Mouse (Mus musculus) lung, postnatal 14 days (tissue): Measurements from ENCODE around the gene Islr2.
"Not testable (repeated sequence)": the region's sequence is repeated elsewhere in the genome, so short reads cannot be mapped to it uniquely, and the experiment has no call there.

ENCODE experiments used
- DNase-seq: peaks from one replicate; pipeline ENCODE4 v3.0.0; 2021

The Islr2 gene

GRCm38 (mm10) chr9:58203516-58204447 is at the start of gene Islr2, which contains the start of gene Islr:
Gene Islr2, minus strand, starts transcription at chr9:58204319.
Gene Islr, minus strand, starts transcription at chr9:58204306.
- peak; percentile 78 for DNase-seq

- not testable (repeated sequence) for DNase-seq
Observed at GRCm38 (mm10) chr9:58253805-58254122, 49.6 kb upstream of the Islr2 start.

- DNase-seq = peak; percentile 96
Observed at GRCm38 (mm10) chr9:58253033-58253804, 49.1 kb upstream of the Islr2 start, which contains the start of gene Stoml1. Gene Stoml1, plus strand, starts transcription at chr9:58253164.

- not testable (repeated sequence) for DNase-seq
Observed at GRCm38 (mm10) chr9:58250730-58251129, 46.6 kb upstream of the Islr2 start.

GRCm38 (mm10) chr9:58250322-58250721 is 46.2 kb upstream of the Islr2 start:
- DNase-seq = no peak

GRCm38 (mm10) chr9:58249592-58250192 is 45.6 kb upstream of the Islr2 start, which contains the start of gene Pml:
Gene Pml, minus strand, starts transcription at chr9:58249786.
- peak; percentile 79 for DNase-seq

GRCm38 (mm10) chr9:58248746-58249413 is 44.8 kb upstream of the Islr2 start:
- no peak for DNase-seq

GRCm38 (mm10) chr9:58247064-58247759 is 43.1 kb upstream of the Islr2 start:
- DNase-seq = peak; percentile 86

- DNase-seq = no peak
Observed at GRCm38 (mm10) chr9:58246083-58246591, 42.0 kb upstream of the Islr2 start.

GRCm38 (mm10) chr9:58243696-58244095 is 39.6 kb upstream of the Islr2 start:
- DNase-seq = no peak

- DNase-seq = no peak
Observed at GRCm38 (mm10) chr9:58242696-58243095, 38.6 kb upstream of the Islr2 start.

- peak; percentile 66 for DNase-seq
Observed at GRCm38 (mm10) chr9:58241780-58242485, 37.8 kb upstream of the Islr2 start.

GRCm38 (mm10) chr9:58234502-58235015 is 30.4 kb upstream of the Islr2 start:
- no peak for DNase-seq

- DNase-seq = peak; percentile 14
Observed at GRCm38 (mm10) chr9:58232374-58232773, 28.3 kb upstream of the Islr2 start.

GRCm38 (mm10) chr9:58231746-58232145 is 27.6 kb upstream of the Islr2 start:
- DNase-seq = no peak

GRCm38 (mm10) chr9:58228777-58229466 is 24.8 kb upstream of the Islr2 start:
- no peak for DNase-seq

GRCm38 (mm10) chr9:58225915-58226913 is 22.1 kb upstream of the Islr2 start:
- DNase-seq = peak; percentile 75

- DNase-seq = no peak
Observed at GRCm38 (mm10) chr9:58224356-58224755, 20.2 kb upstream of the Islr2 start.
